Mouse (Mus musculus): ENCODE data around the gene Clrn1. TPM values are rescaled to one million over a fixed set of nuclear protein-coding genes. Genes with fewer than 3 reads are reported as not detected.

Clrn1 gene
- polyA plus RNA-seq, 1 experiment from 2014 or later, result not detected

DNA sequence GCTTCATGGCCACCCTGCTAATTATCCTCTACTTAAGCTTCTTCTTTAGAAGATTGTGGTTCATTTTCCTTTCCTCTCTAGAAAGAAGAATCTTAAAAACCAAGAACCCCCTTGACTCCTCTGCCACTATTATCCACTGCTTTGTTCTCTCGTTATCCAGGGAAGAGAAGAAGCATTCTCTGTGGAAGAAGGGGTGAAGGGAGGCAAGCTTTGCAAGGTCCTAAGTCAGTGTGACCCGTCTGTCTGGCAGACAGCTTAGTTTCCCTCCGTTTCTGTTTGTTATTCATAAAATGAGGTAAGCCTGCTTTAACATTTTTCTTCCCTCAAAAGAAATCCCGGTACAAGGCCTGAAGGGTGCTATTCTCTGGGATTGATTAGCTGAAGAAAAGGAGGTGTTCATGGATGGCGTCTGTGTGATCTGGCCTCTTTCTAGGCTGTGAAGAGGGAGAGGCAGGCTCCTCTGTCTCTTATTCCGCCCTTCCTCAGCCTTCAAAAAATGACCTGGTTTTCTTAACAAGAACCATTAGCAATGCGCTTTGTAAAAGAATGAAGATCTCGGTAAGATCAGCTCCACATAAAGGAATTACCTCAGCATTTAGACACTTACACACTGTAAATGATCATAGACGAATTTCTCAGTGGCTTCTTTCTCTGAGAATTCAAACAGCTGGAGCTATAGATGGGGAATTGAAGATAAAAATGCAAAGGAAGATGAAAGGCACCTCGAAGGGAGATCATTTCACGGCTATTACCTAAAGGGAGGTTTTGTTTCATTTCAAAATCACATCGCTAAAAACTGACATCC, 75.8 kb downstream of the Clrn1 start:
- Histone ChIP-seq H3K9me3 (ENCODE audit: control insufficient read depth, low read length) (no peaks in the 10 kb centered on the region), H3K9ac (ENCODE audit: low read length) (no peak overlapping the region), H3K27me3 (ENCODE audit: control insufficient read depth, insufficient read depth, low read length) (no peaks in the 10 kb centered on the region), H3K4me1 (ENCODE audit: control insufficient read depth in 2 of 2, insufficient read depth in 2 of 2, low read length in 2 of 2) (peaks cover 4 to 13% of the 10 kb centered on the region in 2 experiments), H3K4me3 (ENCODE audit: control insufficient read depth in 1 of 2, insufficient read depth in 1 of 2, low read depth in 1 of 2, low read length in 2 of 2) (no peak overlapping the region), H3K36me3 (ENCODE audit: control insufficient read depth, insufficient read depth, low read length) (no peaks in the 10 kb centered on the region), H3K4me2 (ENCODE audit: low read length) (no peak overlapping the region), H3K27ac (replicated peaks in 1 of 2; ENCODE audit: control insufficient read depth in 1 of 2, insufficient read depth in 1 of 2, low read depth in 2 of 2, low read length in 2 of 2) (no peak overlapping the region)
- WGBS, result 70% methylated on average over 12 of the region's 12 CpGs
- ATAC-seq (ENCODE audit: insufficient number of reproducible peaks, insufficient read depth, low FRiP score, low read depth), result no peak

DNA sequence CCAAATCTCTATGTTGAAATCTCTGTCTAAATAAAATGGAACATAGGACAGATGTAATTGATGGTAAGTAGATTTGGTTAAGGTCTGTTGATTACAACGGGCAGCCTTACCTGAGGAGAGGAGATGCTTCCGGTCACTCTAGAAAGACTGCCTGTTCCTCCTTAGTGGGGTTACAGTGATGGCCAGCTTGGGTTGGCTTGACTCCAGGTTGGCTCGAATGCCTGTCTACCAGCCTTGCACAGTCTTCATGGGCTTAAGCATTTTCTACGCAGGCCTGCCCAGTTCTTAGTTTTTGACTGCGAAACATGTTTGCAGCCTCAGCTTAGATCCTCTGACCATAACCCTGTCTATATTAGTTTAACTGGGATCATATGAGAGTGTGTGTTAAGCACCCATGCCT, 76.5 kb downstream of the Clrn1 start:
- no peaks in the 10 kb centered on the region for H3K36me3 ChIP-seq (ENCODE audit: control insufficient read depth, insufficient read depth, low read length)
- no peak overlapping the region for H3K4me2 ChIP-seq (ENCODE audit: low read length)
- no peak overlapping the region for H3K27ac ChIP-seq (replicated peaks in 1 of 2; ENCODE audit: control insufficient read depth in 1 of 2, insufficient read depth in 1 of 2, low read depth in 2 of 2, low read length in 2 of 2)
- WGBS, result 87% methylated on average over 5 of the region's 5 CpGs
- H3K9me3 ChIP-seq (ENCODE audit: control insufficient read depth, low read length), result no peaks in the 10 kb centered on the region
- no peak for ATAC-seq (ENCODE audit: insufficient number of reproducible peaks, insufficient read depth, low FRiP score, low read depth)
- H3K27me3 ChIP-seq (ENCODE audit: control insufficient read depth, insufficient read depth, low read length), result no peaks in the 10 kb centered on the region
- H3K4me1 ChIP-seq (ENCODE audit: control insufficient read depth in 2 of 2, insufficient read depth in 2 of 2, low read length in 2 of 2), result peaks cover 4 to 15% of the 10 kb centered on the region in 2 experiments
- H3K4me3 ChIP-seq (ENCODE audit: control insufficient read depth in 1 of 2, insufficient read depth in 1 of 2, low read depth in 1 of 2, low read length in 2 of 2), result no peak overlapping the region
- no peak overlapping the region for H3K9ac ChIP-seq (ENCODE audit: low read length)

DNA sequence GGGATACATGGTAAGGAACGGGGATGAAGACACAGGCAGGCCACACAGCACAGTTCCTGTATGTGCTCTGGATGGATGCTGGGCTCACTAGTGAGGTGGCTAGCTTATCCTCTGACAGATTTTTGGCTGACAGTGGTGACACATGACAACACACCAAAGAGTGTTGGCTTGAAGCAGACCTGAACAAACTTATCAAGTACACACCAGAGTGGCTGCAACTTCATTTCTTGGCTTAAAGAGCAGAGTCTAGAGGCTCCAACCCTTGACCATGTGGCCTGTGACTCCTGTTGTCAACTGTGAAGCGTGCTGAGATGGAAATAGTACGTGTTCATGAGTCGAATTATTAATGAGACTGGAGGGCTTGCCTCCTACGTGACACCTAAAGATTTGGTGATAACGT, 80.4 kb downstream of the Clrn1 start:
- H3K27ac ChIP-seq (replicated peaks in 1 of 2; ENCODE audit: control insufficient read depth in 1 of 2, insufficient read depth in 1 of 2, low read depth in 2 of 2, low read length in 2 of 2), result peak overlapping the region in 1 of 2 experiments; percentile 35; a peak in 1 of 4 replicates
- H3K4me3 ChIP-seq (ENCODE audit: control insufficient read depth in 1 of 2, insufficient read depth in 1 of 2, low read depth in 1 of 2, low read length in 2 of 2), result no peak overlapping the region
- peaks cover 7 to 18% of the 10 kb centered on the region in 2 experiments for H3K4me1 ChIP-seq (ENCODE audit: control insufficient read depth in 2 of 2, insufficient read depth in 2 of 2, low read length in 2 of 2)
- no peak overlapping the region for H3K4me2 ChIP-seq (ENCODE audit: low read length)
- no peak overlapping the region for H3K9ac ChIP-seq (ENCODE audit: low read length)
- 29% methylated on average over 6 of the region's 6 CpGs for WGBS
- H3K9me3 ChIP-seq (ENCODE audit: control insufficient read depth, low read length), result no peaks in the 10 kb centered on the region
- no peaks in the 10 kb centered on the region for H3K36me3 ChIP-seq (ENCODE audit: control insufficient read depth, insufficient read depth, low read length)
- H3K27me3 ChIP-seq (ENCODE audit: control insufficient read depth, insufficient read depth, low read length), result no peaks in the 10 kb centered on the region
- peak; percentile 81 for ATAC-seq (ENCODE audit: insufficient number of reproducible peaks, insufficient read depth, low FRiP score, low read depth)

GRCm38 (mm10) chr3:58798676-58799075, 86.5 kb downstream of the Clrn1 start:
- ATAC-seq (ENCODE audit: insufficient number of reproducible peaks, insufficient read depth, low FRiP score, low read depth), result no peak
- Histone ChIP-seq H3K4me2 (ENCODE audit: low read length) (no peak overlapping the region), H3K9me3 (ENCODE audit: control insufficient read depth, low read length) (no peaks in the 10 kb centered on the region), H3K36me3 (ENCODE audit: control insufficient read depth, insufficient read depth, low read length) (no peaks in the 10 kb centered on the region), H3K9ac (ENCODE audit: low read length) (no peak overlapping the region), H3K4me3 (ENCODE audit: control insufficient read depth in 1 of 2, insufficient read depth in 1 of 2, low read depth in 1 of 2, low read length in 2 of 2) (no peak overlapping the region), H3K27me3 (ENCODE audit: control insufficient read depth, insufficient read depth, low read length) (no peaks in the 10 kb centered on the region), H3K27ac (replicated peaks in 1 of 2; ENCODE audit: control insufficient read depth in 1 of 2, insufficient read depth in 1 of 2, low read depth in 2 of 2, low read length in 2 of 2) (no peak overlapping the region), H3K4me1 (ENCODE audit: control insufficient read depth in 2 of 2, insufficient read depth in 2 of 2, low read length in 2 of 2) (peaks cover 2% of the 10 kb centered on the region in 2 experiments; a peak in 1 of 4 replicates)
- 73% methylated on average over 4 of the region's 4 CpGs for WGBS

GRCm38 (mm10) chr3:58798245-58798644, 86.9 kb downstream of the Clrn1 start:
- H3K36me3 ChIP-seq (ENCODE audit: control insufficient read depth, insufficient read depth, low read length), result no peaks in the 10 kb centered on the region
- 79% methylated on average over 8 of the region's 8 CpGs for WGBS
- no peak overlapping the region for H3K4me2 ChIP-seq (ENCODE audit: low read length)
- peaks cover 2% of the 10 kb centered on the region in 2 experiments; a peak in 1 of 4 replicates for H3K4me1 ChIP-seq (ENCODE audit: control insufficient read depth in 2 of 2, insufficient read depth in 2 of 2, low read length in 2 of 2)
- H3K9me3 ChIP-seq (ENCODE audit: control insufficient read depth, low read length), result no peaks in the 10 kb centered on the region
- no peaks in the 10 kb centered on the region for H3K27me3 ChIP-seq (ENCODE audit: control insufficient read depth, insufficient read depth, low read length)
- no peak overlapping the region for H3K4me3 ChIP-seq (ENCODE audit: control insufficient read depth in 1 of 2, insufficient read depth in 1 of 2, low read depth in 1 of 2, low read length in 2 of 2)
- ATAC-seq (ENCODE audit: insufficient number of reproducible peaks, insufficient read depth, low FRiP score, low read depth), result no peak
- H3K27ac ChIP-seq (replicated peaks in 1 of 2; ENCODE audit: control insufficient read depth in 1 of 2, insufficient read depth in 1 of 2, low read depth in 2 of 2, low read length in 2 of 2), result no peak overlapping the region
- H3K9ac ChIP-seq (ENCODE audit: low read length), result no peak overlapping the region

Other genes starting within 250 kb of the Clrn1 start
- 0.20 TPM in 1 of 2 replicates, not detected in the other for gene Erich6, start 248.1 kb downstream of the Clrn1 start, polyA plus RNA-seq (2014; fragmentation: Nextera tagmentation; extraction: Ambion mirVana)
- gene Siah2, start 192.9 kb downstream of the Clrn1 start, polyA plus RNA-seq (2014; fragmentation: Nextera tagmentation; extraction: Ambion mirVana), result 8.0 and 8.4 TPM in 2 replicates
- gene Mindy4b-ps, start 63.0 kb downstream of the Clrn1 start, polyA plus RNA-seq (2014; fragmentation: Nextera tagmentation; extraction: Ambion mirVana), result 0.32 and 0.40 TPM in 2 replicates
- gene Med12l, start 120.5 kb upstream of the Clrn1 start, polyA plus RNA-seq (2014; fragmentation: Nextera tagmentation; extraction: Ambion mirVana), result 4.2 and 4.6 TPM in 2 replicates
- gene Gpr171, start 216.5 kb upstream of the Clrn1 start, polyA plus RNA-seq (2014; fragmentation: Nextera tagmentation; extraction: Ambion mirVana), result 1.1 and 1.2 TPM in 2 replicates